29 mouse cellular contexts compared by ENCODE assay signal in genomic region chr11:96135847-96136246, GRCm38 (mm10). TPM values are rescaled to one million over a fixed set of nuclear protein-coding genes. Genes with fewer than 3 reads are reported as not detected.
"Had no signal": no experiment of that assay in that cellular context is flagged by ENCODE, and none has a peak within 500 bp of the region (broad histone marks: within the 10 kb centered on the region; RNA-seq: fewer than 3 reads in every experiment).

No protein-coding gene starts in this region.

- H3K9ac ChIP-seq: limb, embryonic 12.5 days; limb, embryonic 15.5 days; liver, embryonic 14.5 days; liver, postnatal 0 days; lung, embryonic 14.5 days; midbrain, embryonic 13.5 days; neural tube, embryonic 13.5 days had no signal

- H3K4me2 ChIP-seq: limb, embryonic 12.5 days; limb, embryonic 15.5 days; liver, embryonic 11.5 days; lung, embryonic 14.5 days; midbrain, embryonic 13.5 days; neural tube, embryonic 13.5 days had no signal

- ATAC-seq: inflammation-experienced regulatory T-cells, adult 6 months; liver, postnatal 0 days; lung, postnatal 0 days; midbrain, embryonic 13.5 days; midbrain, embryonic 16.5 days had no signal

- H3K4me3 ChIP-seq: left cerebral cortex, adult 2 months; limb, embryonic 12.5 days; limb, embryonic 15.5 days; megakaryocyte, embryonic 14.5 days; midbrain, embryonic 10.5 days; midbrain, embryonic 13.5 days; myocyte; neural tube, embryonic 13.5 days had no signal

- DNase-seq: kidney, adult 18-20 months; kidney, adult 9 months; kidney, postnatal 14 days; layer of hippocampus, postnatal 36 days; left cerebral cortex, postnatal 4 days; liver, postnatal 0 days; lung, embryonic 14.5 days; lung, postnatal 36 days; retina, postnatal 1 day; right cerebral cortex, postnatal 25 days; thymus, adult 2 months; thymus, postnatal 14 days; thymus, postnatal 4 days had no signal

- H3K27ac ChIP-seq: left cerebral cortex, adult 2 months; limb, embryonic 12.5 days; limb, embryonic 15.5 days; liver, embryonic 14.5 days; midbrain, embryonic 10.5 days; midbrain, embryonic 13.5 days; neural tube, embryonic 13.5 days had no signal

- H3K36me3 ChIP-seq: limb, embryonic 12.5 days; limb, embryonic 15.5 days; midbrain, embryonic 10.5 days; midbrain, embryonic 13.5 days; neural tube, embryonic 13.5 days had no signal

- H3K9me3 ChIP-seq: limb, embryonic 12.5 days; limb, embryonic 15.5 days; megakaryocyte, embryonic 14.5 days; midbrain, embryonic 10.5 days; midbrain, embryonic 13.5 days; neural tube, embryonic 13.5 days had no signal

RNA-seq across cellular contexts. Expression of gene Ttll6, which starts 2.3 kb away (rescaled TPM):
- polyA plus RNA-seq: inflammation-experienced regulatory T-cells, adult 6 months; kidney, embryonic 16.5 days; limb, embryonic 12.5 days; limb, embryonic 15.5 days; liver, embryonic 11.5 days; liver, embryonic 14.5 days; liver, postnatal 0 days; midbrain, embryonic 10.5 days; myocyte; neural tube, embryonic 13.5 days; spleen, adult 2 months had no signal

RNA-seq across cellular contexts. Expression of gene Calcoco2, which starts 24.1 kb away (rescaled TPM):
- polyA plus RNA-seq: inflammation-experienced regulatory T-cells, adult 6 months; kidney, embryonic 16.5 days; limb, embryonic 12.5 days; limb, embryonic 15.5 days; liver, embryonic 11.5 days; liver, embryonic 14.5 days; liver, postnatal 0 days; lung, embryonic 14.5 days; midbrain, embryonic 10.5 days; midbrain, embryonic 13.5 days; midbrain, embryonic 16.5 days; myocyte; neural tube, embryonic 13.5 days; spleen, adult 2 months; stomach, embryonic 14.5 days; thymus, adult 2 months had no signal

RNA-seq across cellular contexts. Expression of gene Hoxb13, which starts 58.3 kb away (rescaled TPM):
- polyA plus RNA-seq: inflammation-experienced regulatory T-cells, adult 6 months; kidney, embryonic 16.5 days; limb, embryonic 12.5 days; limb, embryonic 15.5 days; liver, embryonic 11.5 days; liver, embryonic 14.5 days; liver, postnatal 0 days; lung, embryonic 14.5 days; lung, postnatal 0 days; midbrain, embryonic 10.5 days; midbrain, embryonic 13.5 days; midbrain, embryonic 16.5 days; neural tube, embryonic 13.5 days; spleen, adult 2 months; stomach, embryonic 14.5 days had no signal
